9 mouse cellular contexts compared by ENCODE assay signal in the genomic region with DNA sequence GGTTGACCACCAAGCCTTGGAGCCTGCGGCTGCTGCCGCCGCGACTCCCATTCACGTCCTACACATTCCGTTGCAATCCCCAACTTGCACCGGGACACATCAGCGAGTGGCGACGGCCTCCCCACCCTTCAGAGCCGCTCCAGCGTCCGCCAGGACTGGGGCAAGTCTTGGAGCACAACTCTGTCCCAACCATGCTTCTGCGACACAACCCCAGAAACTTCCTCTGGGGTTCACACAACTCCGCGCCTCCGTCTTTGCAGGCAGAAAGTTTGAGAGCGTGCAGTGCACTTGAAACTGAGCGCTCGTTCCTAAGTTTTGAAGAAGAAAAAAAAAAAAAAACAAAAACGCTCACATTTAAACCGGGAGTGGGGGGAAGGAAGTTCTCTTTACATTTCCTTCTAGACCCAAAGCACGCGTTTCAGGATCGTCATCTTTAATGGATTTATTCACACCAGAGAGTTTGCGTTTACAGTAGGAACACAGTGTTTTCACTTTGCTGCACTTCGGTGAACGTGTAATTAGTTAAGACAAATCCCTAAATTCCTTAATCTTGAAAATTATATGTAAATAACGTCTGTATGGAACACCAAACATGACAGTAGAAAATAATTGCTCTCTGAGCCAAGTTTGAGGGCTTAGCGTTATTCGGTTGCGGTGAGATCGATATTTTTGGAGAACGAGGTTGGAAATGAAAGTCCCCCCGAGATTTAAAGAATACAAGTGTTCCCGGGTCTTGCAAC. TPM values are rescaled to one million over a fixed set of nuclear protein-coding genes. Genes with fewer than 3 reads are reported as not detected.
DNase-seq lines count a peak whose midpoint lies in the region; ATAC-seq and TF ChIP-seq lines count a peak whose summit lies in the region.
"Had no signal": no experiment of that assay in that cellular context is flagged by ENCODE, and none has a peak within 500 bp of the region (broad histone marks: within the 10 kb centered on the region; RNA-seq: fewer than 3 reads in every experiment).

No protein-coding gene starts in this region.

- H3K27me3 ChIP-seq in embryonic facial prominence, embryonic 15.5 days: peaks cover 45% of the 10 kb centered on the region
- H3K27me3 ChIP-seq in hindbrain, embryonic 10.5 days (ENCODE audit: insufficient read depth, poor library complexity, severe bottlenecking): peaks cover 45% of the 10 kb centered on the region
- peaks cover 42% of the 10 kb centered on the region for H3K27me3 ChIP-seq in limb, embryonic 15.5 days
- peaks cover 5% of the 10 kb centered on the region; the same call in 1 of the 2 replicates for H3K27me3 ChIP-seq in midbrain, postnatal 0 days (ENCODE audit: insufficient read depth, low read length)
- H3K27me3 ChIP-seq in stomach, embryonic 16.5 days (ENCODE audit: control insufficient read depth, insufficient read depth, low read length): no peaks in the 10 kb centered on the region

- no peaks in the 10 kb centered on the region for H3K9me3 ChIP-seq in embryonic facial prominence, embryonic 15.5 days (replicated peaks)
- no peaks in the 10 kb centered on the region for H3K9me3 ChIP-seq in hindbrain, embryonic 10.5 days
- no peaks in the 10 kb centered on the region for H3K9me3 ChIP-seq in limb, embryonic 15.5 days
- H3K9me3 ChIP-seq in midbrain, postnatal 0 days (ENCODE audit: low read length): no peaks in the 10 kb centered on the region
- H3K9me3 ChIP-seq in stomach, embryonic 16.5 days (replicated peaks; ENCODE audit: control insufficient read depth, low read length): no peaks in the 10 kb centered on the region

- peak overlapping the region; percentile 99 for H3K4me2 ChIP-seq in embryonic facial prominence, embryonic 15.5 days (replicated peaks)
- H3K4me2 ChIP-seq in limb, embryonic 15.5 days: peak overlapping the region; percentile 100
- peak overlapping the region; percentile 100 for H3K4me2 ChIP-seq in midbrain, postnatal 0 days (ENCODE audit: low read depth, low read length, poor library complexity, severe bottlenecking)
- peak overlapping the region; percentile 100 for H3K4me2 ChIP-seq in stomach, embryonic 16.5 days (ENCODE audit: low read depth, low read length)

- peak overlapping the region; percentile 79; the same call in 1 of the 2 replicates for H3K9ac ChIP-seq in embryonic facial prominence, embryonic 15.5 days
- peak overlapping the region; percentile 45; the same call in 1 of the 2 replicates for H3K9ac ChIP-seq in limb, embryonic 15.5 days
- peak overlapping the region; percentile 94; the same call in 1 of the 2 replicates for H3K9ac ChIP-seq in midbrain, postnatal 0 days (replicated peaks; ENCODE audit: low read length, poor library complexity, severe bottlenecking)
- H3K9ac ChIP-seq in stomach, embryonic 16.5 days (ENCODE audit: low read length): peak overlapping the region; percentile 97

- H3K4me3 ChIP-seq in embryonic facial prominence, embryonic 15.5 days (replicated peaks): peak overlapping the region; percentile 93
- peak overlapping the region; percentile 99 for H3K4me3 ChIP-seq in hindbrain, embryonic 10.5 days
- H3K4me3 ChIP-seq in limb, embryonic 15.5 days: peak overlapping the region; percentile 95
- H3K4me3 ChIP-seq in midbrain, postnatal 0 days (ENCODE audit: low read depth, low read length): peak overlapping the region; percentile 96
- peak overlapping the region; percentile 96 for H3K4me3 ChIP-seq in stomach, embryonic 16.5 days (replicated peaks; ENCODE audit: low read length)

- peak; percentile 51 for DNase-seq in cerebellum, adult 11-12 months
- no peak for DNase-seq in cerebellum, adult 8-10 months
- DNase-seq in R1 (ENCODE audit: low read depth, low spot score): peak; percentile 79
- peak; percentile 77 for DNase-seq in hindbrain, embryonic 10.5 days (ENCODE audit: low spot score)
- no peak for DNase-seq in midbrain, postnatal 0 days (ENCODE audit: low spot score)

- no peak for ATAC-seq in embryonic facial prominence, embryonic 15.5 days (ENCODE audit: insufficient number of reproducible peaks, low FRiP score, low TSS enrichment, low read depth)
- no peak for ATAC-seq in limb, embryonic 15.5 days (ENCODE audit: insufficient number of reproducible peaks, low FRiP score, low TSS enrichment, low read depth)
- no peak for ATAC-seq in midbrain, postnatal 0 days (ENCODE audit: low FRiP score)
- peak; percentile 12; the same call in 1 of the 2 replicates for ATAC-seq in stomach, embryonic 16.5 days (ENCODE audit: insufficient read depth, low FRiP score)

- no peaks in the 10 kb centered on the region for H3K36me3 ChIP-seq in embryonic facial prominence, embryonic 15.5 days
- H3K36me3 ChIP-seq in hindbrain, embryonic 10.5 days: no peaks in the 10 kb centered on the region
- H3K36me3 ChIP-seq in limb, embryonic 15.5 days: no peaks in the 10 kb centered on the region
- H3K36me3 ChIP-seq in midbrain, postnatal 0 days (ENCODE audit: insufficient read depth, low read length): no peaks in the 10 kb centered on the region
- no peaks in the 10 kb centered on the region for H3K36me3 ChIP-seq in stomach, embryonic 16.5 days (ENCODE audit: control insufficient read depth, insufficient read depth, low read length)
- H3K36me3 ChIP-seq: G1E had no signal

- WGBS in embryonic facial prominence, embryonic 15.5 days: under 1% methylated on average over 36 of the region's 36 CpGs
- WGBS in hindbrain, embryonic 10.5 days: under 1% methylated on average over 36 of the region's 36 CpGs
- under 1% methylated on average over 36 of the region's 36 CpGs for WGBS in limb, embryonic 15.5 days
- WGBS in midbrain, postnatal 0 days: under 1% methylated on average over 36 of the region's 36 CpGs
- WGBS in stomach, embryonic 16.5 days: under 1% methylated on average over 36 of the region's 36 CpGs

- peaks cover 33% of the 10 kb centered on the region for H3K4me1 ChIP-seq in embryonic facial prominence, embryonic 15.5 days
- H3K4me1 ChIP-seq in hindbrain, embryonic 10.5 days (replicated peaks): peaks cover 42% of the 10 kb centered on the region
- H3K4me1 ChIP-seq in limb, embryonic 15.5 days: peaks cover 32% of the 10 kb centered on the region
- peaks cover 5% of the 10 kb centered on the region; the same call in 1 of the 2 replicates for H3K4me1 ChIP-seq in midbrain, postnatal 0 days (ENCODE audit: insufficient read depth, low read length)
- peaks cover 19% of the 10 kb centered on the region for H3K4me1 ChIP-seq in stomach, embryonic 16.5 days (ENCODE audit: control insufficient read depth, insufficient read depth, low read length)

- TF ChIP-seq CTCF in midbrain, postnatal 0 days (IDR thresholded peaks at IDR 0.05): no peak

- H3K27ac ChIP-seq in embryonic facial prominence, embryonic 15.5 days (replicated peaks): no peak overlapping the region
- H3K27ac ChIP-seq in hindbrain, embryonic 10.5 days: peak overlapping the region; percentile 100
- H3K27ac ChIP-seq in limb, embryonic 15.5 days: no peak overlapping the region
- H3K27ac ChIP-seq in midbrain, postnatal 0 days (ENCODE audit: low read depth, low read length): no peak overlapping the region
- H3K27ac ChIP-seq in stomach, embryonic 16.5 days (ENCODE audit: low read length): no peak overlapping the region

RNA-seq across cellular contexts. Expression of gene Cux1, which starts 0.9 kb away (rescaled TPM):
- polyA plus RNA-seq in embryonic facial prominence, embryonic 15.5 days (2015; fragmentation: Nextera tagmentation; extraction: Ambion mirVana): 72.7 and 78.0 TPM in 2 replicates
- polyA plus RNA-seq in hindbrain, embryonic 10.5 days (2016; fragmentation: Nextera tagmentation; extraction: Ambion mirVana): 90.5 and 109 TPM in 2 replicates
- 76.4 and 80.1 TPM in 2 replicates for polyA plus RNA-seq in limb, embryonic 15.5 days (2015; fragmentation: Nextera tagmentation; extraction: Ambion mirVana)
- total RNA-seq in midbrain, postnatal 0 days (2014; rRNA removed): 130 and 133 TPM in 2 replicates
- 89.0 and 97.9 TPM in 2 replicates for polyA plus RNA-seq in midbrain, postnatal 0 days (2015; fragmentation: Nextera tagmentation; extraction: Ambion mirVana)
- 76.1 and 77.7 TPM in 2 replicates for polyA plus RNA-seq in stomach, embryonic 16.5 days (2015; fragmentation: Nextera tagmentation; extraction: Ambion mirVana)

Comparison
In these comparisons a context has a peak if more than half of its experiments do, and no peak if none do; other contexts are left out.
1. DNase-seq: peak in cerebellum, adult 11-12 months (single experiment), R1 (single experiment) and hindbrain, embryonic 10.5 days (single experiment); none in cerebellum, adult 8-10 months (single experiment) and midbrain, postnatal 0 days (single experiment).
2. H3K9ac ChIP-seq: peak in every context shown above with its lines; median percentile 97 in stomach, embryonic 16.5 days; 94 in midbrain, postnatal 0 days; 79 in embryonic facial prominence, embryonic 15.5 days; 45 in limb, embryonic 15.5 days.
3. Peak in every context shown above with its lines, with median percentiles within 50 percentile points of each other: H3K4me2 ChIP-seq and H3K4me3 ChIP-seq.